Mouse (Mus musculus) liver, adult 10 weeks (tissue): ENCODE data around the gene Prg4. TPM values are rescaled to one million over a fixed set of nuclear protein-coding genes. Genes with fewer than 3 reads are reported as not detected.

Experiments used
- polyA plus RNA-seq: library from polyadenylated mRNA; stranded (reverse); fragments of 350-450 nt; fragmentation: Illumina TruSeq; extraction: RNeasy Lipid Tissue Mini Kit (QIAGEN cat#74804); gene quantifications from one replicate; pipeline ENCODE4 v1.2.3, GENCODE M21; 2014; ENCODE audit warnings: low read depth, low replicate concordance

Prg4 gene
- polyA plus RNA-seq = 61.5 TPM

GRCm38 (mm10) chr1:150466132-150466531, at the start of gene Prg4:
TSS of gene Prg4 (minus strand) at chr1:150466165.

Other genes with a start within 250 kb of the Prg4 start
- not detected for gene Pdc, start 146.7 kb downstream of the Prg4 start, polyA plus RNA-seq
- gene Tpr, start 73.3 kb downstream of the Prg4 start, polyA plus RNA-seq = 79.2 TPM
- 95.3 TPM for gene Odr4, start 73.1 kb downstream of the Prg4 start, polyA plus RNA-seq